Mouse (Mus musculus) gastrocnemius, adult 8-10 months (tissue): ENCODE measurements around the gene 4933428M09Rik. TPM values are rescaled to one million over a fixed set of nuclear protein-coding genes. Genes with fewer than 3 reads are reported as not detected.
"Not testable (repeated sequence)": the region's sequence is repeated elsewhere in the genome, so short reads cannot be mapped to it uniquely, and the experiment has no call there.

Experiments used
- DNase-seq, 2 experiments: peaks; one replicate each; pipeline ENCODE4 v3.0.0; 2022; ENCODE audit warnings: low spot score in 2 of 2
- total RNA-seq, 4 experiments: library from RNA; stranded (reverse); gene quantifications; 2 replicates each; pipeline ENCODE4 v1.2.4; 2022

The 4933428M09Rik gene
- not detected for total RNA-seq

DNA sequence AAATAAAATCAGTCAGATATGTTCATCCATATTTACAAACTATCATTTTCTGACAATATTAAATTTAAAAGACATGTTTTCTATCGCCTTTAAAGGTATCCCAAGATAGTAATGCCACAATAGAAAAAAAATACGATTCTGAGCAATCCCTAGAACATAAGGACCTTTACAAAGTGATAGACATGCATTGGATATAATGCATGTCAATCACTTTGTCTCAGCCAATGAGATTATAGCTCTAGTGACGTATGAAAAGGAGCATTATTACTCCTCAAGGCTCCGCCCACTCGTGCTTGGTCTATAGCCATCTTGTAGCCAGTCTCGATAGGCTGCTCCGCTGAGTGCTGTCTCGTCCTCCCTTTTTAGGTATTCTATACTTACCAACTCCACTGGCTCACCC lies at the start of gene 4933428M09Rik:
Gene 4933428M09Rik, plus strand, starts transcription at position 301 of the 400 bp plus-strand sequence.
- DNase-seq: no peak

DNA sequence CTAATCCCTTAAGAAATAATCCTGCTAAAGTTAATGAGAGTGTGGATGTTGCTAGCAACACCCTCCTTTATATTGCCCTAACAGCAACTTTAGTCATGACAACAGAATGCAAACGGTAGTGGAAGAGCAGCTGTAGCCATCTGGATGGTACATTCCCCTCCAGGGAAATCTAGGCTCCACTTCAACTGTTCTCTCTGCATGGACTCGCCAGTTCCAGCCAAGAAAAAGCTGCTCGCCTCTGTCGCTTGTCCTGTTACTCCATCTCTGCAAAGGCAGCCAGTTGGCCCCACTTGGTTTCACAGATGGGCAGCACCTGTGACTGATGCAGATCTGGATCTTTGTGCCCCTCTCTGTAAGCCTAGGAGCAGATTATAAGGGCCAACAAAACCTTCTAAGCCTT lies 45.0 kb upstream of the 4933428M09Rik start:
- no peak for DNase-seq

DNA sequence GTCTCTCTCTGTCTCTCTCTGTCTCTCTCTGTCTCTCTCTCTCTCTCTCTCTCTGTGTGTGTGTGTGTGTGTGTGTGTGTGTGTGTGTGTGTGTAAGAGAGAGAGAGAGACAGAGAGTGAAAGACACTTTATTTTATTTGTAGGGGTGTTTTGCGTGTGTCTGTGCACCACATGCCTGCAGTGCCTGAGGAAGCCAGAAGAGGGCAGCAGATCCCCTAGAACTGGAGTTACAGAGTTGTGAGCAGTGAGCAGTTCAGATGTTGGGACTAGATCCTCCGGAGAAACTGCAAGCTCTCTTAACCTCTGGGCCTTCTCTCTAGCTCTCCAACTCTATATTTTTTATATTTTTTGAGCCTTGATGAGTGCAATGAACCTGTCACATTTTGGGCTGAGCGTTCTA lies 12.5 kb downstream of the 4933428M09Rik start:
- not testable (repeated sequence) for DNase-seq

DNA sequence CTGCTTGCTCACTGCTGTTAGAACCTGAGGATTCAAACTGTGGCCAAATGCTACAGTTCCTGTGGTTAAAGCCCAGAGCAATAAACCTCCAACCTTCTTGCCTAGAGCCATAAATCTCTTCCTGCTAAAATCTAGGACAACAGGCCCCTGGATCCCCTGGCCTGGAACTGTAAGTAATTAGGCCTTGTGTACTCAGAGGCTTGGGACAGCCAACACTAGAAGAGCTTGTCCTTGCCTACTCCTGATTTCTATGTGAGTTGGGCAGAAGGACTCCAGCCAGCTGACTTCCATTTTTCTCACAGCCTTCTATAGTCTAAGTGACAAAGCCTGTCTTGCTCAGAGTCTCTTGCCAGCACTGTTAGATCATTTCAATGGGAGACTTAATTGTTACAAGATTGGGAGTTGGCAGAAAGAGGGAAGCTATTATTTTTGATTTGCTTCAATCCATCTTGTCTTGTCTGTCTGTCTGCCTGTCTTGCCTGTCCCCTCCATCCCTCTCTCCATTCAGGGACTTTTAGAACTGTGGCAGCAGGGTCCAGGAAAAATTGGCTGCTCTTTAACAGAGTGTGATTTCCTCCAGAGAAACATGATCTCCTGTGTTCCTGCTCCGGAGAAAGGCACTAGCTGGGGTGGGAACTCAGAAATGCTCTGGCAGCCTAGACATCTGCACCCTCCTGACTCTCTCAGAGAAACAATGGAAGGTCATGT lies 15.7 kb downstream of the 4933428M09Rik start:
- no peak for DNase-seq

DNA sequence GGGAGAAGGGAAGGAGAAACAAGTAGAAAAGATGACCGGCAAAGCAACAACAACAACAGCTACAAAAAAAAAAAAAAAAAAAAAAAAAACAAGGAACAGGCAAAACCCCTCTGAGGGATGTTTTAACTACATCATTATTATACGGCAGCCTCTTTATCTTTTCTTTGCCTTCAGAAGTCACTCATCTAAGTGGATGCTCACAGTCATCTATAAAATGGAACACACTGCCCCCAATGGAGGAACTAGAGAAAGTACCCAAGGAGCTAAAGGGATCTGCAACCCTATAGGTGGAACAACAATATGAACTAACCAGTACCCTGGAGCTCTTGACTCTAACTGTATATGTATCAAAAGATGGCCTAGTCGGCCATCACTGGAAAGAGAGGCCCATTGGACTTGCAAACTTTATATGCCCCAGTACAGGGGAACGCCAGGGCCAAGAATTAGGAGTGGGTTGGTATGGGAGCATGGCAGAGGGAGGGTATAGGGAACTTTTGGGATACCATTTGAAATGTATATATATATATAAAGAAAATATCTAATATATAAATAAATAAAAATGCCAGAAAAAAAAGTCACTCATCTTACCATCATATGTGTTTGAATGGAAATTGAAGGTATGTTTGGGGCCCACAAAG lies 30.3 kb downstream of the 4933428M09Rik start:
- not testable (repeated sequence) for DNase-seq

DNA sequence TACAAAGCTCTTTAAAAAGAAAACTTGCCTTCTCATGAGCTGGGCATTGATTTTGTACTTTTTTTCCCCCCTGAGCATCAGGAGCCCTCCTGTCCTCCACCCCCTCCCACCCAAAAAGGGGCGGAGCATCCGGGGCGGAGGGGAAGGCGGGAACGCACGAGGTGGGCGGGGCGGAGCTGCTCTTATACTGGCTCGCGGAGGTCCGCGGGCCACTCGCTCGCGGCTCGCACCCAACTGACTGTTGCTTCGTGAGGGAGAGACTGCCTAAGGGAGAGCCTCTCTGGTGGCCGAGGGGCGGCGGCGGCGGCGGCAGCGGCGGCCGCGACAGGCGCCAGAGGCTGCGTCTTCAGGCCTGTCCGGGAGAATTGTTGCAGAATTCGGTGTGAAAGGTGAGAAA lies 30.8 kb downstream of the 4933428M09Rik start, which contains the start of gene Mum1l1:
Gene Mum1l1, plus strand, starts transcription at position 214 of the 397 bp plus-strand sequence.
- peak; percentile 21 to 22 for DNase-seq

DNA sequence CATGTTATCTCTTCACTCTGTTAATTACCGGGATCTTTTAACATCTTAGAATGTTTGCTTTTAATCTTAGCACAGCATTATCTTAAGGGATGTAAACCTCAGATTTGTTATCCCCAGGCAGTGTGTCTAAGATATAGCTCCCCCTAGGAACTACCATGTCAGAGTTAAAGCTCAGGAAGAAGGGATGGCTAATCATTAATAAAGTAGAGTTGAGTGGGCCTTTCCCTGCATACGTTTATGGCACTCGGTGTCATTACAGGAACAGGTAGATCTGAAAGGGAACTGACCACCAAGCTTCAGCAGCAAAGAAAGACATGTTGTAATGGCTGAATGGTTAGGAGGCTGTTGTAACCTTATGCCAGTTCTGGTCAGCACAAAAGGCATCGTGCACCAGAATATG lies 35.7 kb downstream of the 4933428M09Rik start:
- DNase-seq: no peak

DNA sequence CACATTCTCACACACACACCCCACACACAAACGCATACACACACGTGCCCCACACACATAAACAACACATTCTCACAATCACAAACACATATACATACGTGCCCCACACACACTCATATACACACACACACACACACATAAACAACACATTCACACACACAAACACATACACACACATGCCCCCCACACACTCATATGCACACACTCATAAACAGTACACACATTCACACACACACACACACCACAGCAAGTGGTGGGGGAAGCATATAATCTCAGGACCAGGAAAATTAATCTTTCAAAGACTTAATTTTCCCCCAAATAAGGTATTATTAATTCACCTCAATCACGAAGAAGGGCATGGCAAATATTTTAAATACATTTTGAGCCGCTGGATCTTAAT lies 37.4 kb downstream of the 4933428M09Rik start:
- no peak for DNase-seq

DNA sequence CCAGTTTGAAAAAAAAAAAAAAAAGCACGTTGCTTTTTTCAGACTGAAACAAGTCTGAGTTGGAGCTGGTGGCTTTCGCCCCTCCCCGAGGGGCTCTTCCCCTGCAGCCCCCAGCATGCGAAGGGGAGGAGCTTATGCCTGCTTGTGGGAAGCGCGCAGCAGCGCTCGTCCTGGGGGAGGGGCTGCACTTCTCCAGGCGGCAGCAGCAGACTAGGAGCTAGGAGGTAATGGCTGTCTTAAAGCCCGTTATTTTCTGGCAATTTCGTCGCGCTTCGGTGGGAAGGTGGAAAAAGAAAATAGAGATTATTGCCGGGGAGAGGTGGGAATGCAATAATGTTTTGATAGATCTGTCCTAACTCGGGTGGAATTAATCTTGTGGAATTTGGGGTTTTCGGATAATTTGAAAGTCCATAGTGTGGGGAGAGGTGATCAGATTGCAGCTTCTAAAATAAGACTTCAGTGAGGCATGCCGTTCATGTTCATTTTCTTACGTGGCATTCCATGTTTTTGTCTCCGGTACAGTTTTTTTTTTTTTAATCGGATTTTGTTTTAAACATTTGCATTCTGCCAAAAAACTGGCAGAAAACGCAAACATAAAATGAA lies 38.1 kb downstream of the 4933428M09Rik start:
- DNase-seq: peak in 1 of 2 experiments; percentile 14

DNA sequence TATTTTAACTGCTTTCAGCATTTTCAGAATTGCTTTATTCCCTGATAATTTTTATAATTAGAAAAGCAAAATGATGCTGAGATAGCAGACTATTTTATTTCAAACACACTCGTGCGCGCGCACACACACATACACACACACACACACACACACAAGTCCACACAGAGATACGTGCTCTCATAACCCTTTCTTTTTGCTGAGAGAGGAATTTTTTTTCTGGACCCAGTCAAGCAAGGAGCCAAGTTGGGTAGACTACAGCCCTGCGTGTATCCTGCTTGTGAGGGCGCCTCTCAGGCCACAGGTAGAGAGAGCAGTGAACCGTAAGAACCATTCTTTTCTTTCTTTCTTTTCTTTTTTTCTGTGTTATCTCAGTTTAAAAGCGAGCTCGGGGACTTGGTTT lies 38.7 kb downstream of the 4933428M09Rik start:
- DNase-seq: no peak

DNA sequence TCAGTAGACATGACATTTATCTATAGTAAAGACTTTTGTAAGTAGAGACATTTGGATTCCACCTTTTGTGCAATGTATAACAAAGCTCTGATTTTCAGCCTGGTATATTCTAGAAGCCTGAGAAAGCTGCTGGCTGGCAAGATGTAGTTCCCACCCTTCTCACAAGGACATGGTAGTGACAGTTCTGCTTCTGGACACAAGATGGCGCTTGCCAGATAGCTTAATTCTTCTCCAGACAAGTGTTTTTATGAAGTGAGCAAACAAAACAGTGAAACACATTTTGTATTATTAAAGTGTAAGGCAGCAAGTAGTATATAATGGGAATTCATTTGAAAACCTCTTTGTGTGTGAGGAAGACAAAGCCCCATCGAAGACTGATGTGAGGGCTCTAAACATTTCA lies 40.0 kb downstream of the 4933428M09Rik start:
- DNase-seq: no peak

DNA sequence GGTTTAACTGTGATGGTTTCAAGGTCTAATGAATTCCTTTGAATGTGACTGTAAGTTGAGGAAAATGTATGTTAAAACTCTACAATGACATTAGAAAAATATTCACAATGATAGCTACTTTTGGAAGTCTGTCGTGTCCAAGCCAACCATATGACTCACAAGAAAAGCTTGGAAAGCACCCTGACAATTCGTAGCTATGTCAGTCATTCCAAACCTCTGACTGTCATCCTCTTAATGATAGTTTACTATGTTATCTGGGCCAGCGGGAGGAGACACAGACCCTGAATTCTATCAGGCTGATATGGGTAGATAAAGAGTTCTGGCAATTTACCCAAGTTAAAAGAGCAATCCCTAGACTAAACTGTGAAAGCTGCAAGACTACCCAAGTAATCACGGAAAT lies 41.8 kb downstream of the 4933428M09Rik start:
- no peak for DNase-seq

DNA sequence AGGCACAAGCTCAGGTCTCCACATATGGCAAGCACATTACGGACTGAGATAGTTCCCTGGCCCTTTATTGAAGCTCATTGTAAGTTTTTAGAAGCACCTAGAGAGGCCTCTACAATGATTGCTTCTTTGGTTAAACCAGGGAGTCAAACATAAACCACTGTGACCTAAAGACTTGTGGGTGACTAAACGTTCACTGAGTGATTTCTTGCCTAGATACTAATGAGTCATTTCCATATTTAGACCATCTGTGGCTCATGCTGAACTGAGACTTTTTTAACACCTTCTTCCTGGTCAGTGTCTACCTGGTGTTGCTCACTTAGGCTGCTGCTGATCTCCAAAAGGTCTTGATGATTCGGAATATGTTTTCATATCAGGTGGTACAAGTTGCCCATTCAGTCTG lies 42.9 kb downstream of the 4933428M09Rik start:
- no peak for DNase-seq

Other genes starting within 250 kb of the 4933428M09Rik start
- gene Serpina7, start 94.0 kb upstream of the 4933428M09Rik start, total RNA-seq: not detected
- gene 4930513O06Rik, start 93.0 kb upstream of the 4933428M09Rik start, total RNA-seq: not detected
- 1 to 10 TPM; 3.4 to 5.2 (median 4.6) TPM for gene Mum1l1, start 30.8 kb downstream of the 4933428M09Rik start, total RNA-seq
- not detected for gene Trap1a, start 154.5 kb downstream of the 4933428M09Rik start, total RNA-seq